Mouse (Mus musculus) ovary, adult 10 weeks (tissue): Measurements from ENCODE around the gene Med1. TPM values are rescaled to one million over a fixed set of nuclear protein-coding genes. Genes with fewer than 3 reads are reported as not detected.

Source experiments
- polyA plus RNA-seq: library from polyadenylated mRNA; stranded (reverse); fragments of 350-450 nt; fragmentation: Illumina TruSeq; extraction: RNeasy Lipid Tissue Mini Kit (QIAGEN cat#74804); gene quantifications from one replicate; pipeline ENCODE4 v1.2.3, GENCODE M21; 2014

Med1 gene
- polyA plus RNA-seq: 47.4 TPM

GRCm38 (mm10) chr11:98192901-98193805, at the start of gene Med1:
Gene Med1, minus strand, starts transcription at chr11:98193293.

DNA sequence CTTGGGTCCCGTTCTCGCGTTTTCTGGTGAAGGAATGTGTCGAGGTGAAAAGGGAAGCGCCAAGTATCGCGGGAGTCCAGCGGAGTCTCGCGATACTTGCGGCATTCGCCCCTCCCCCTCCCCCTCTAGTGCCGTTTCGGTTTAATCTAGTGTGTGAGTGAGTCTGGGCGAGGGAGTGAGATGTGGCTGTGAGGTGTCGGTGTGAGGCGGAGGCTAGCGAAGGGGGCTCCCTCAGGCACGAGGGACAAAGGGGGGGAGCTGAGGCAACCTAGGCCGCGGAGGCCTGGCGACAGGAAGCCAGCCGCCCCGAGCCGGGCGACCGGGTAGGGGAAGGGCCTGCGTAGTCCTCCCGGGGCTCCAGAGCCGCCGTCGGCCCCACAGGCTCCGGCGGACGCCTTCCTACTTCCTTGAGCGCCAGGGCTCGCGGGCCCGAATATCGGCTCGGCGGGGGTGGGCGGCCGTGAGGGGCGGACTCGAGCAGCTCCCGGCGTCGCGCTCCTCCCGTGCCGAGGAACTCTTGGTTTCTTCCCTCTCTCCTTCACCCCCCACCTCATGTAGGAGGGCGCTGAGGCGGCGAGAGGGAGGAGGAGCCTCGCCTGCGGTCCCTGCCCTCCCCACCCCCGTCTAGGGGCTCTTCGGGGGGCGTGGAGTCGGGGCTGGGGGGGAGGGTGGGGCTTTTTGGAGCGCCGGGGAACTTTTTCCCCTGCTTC, 9.7 kb upstream of the Med1 start, which contains the start of gene Cdk12:
Gene Cdk12, plus strand, starts transcription at position 419 of the 710 bp plus-strand sequence.

GRCm38 (mm10) chr11:98149786-98150624, 43.1 kb downstream of the Med1 start, which contains the start of gene Fbxl20:
Gene Fbxl20, minus strand, starts transcription at chr11:98150403.

Other genes with a start within 250 kb of the Med1 start
- 0.20 TPM for gene Plxdc1, start 206.8 kb downstream of the Med1 start, polyA plus RNA-seq
- gene Arl5c, start 197.1 kb downstream of the Med1 start, polyA plus RNA-seq: 1.7 TPM
- gene Cacnb1, start 170.3 kb downstream of the Med1 start, polyA plus RNA-seq: 0.20 TPM
- 119 TPM for gene Rpl19, start 166.6 kb downstream of the Med1 start, polyA plus RNA-seq
- gene Stac2, start 139.8 kb downstream of the Med1 start, polyA plus RNA-seq: not detected
- 27.7 TPM for gene Fbxl20, start 42.9 kb downstream of the Med1 start, polyA plus RNA-seq
- 39.3 TPM for gene Cdk12, start 9.8 kb upstream of the Med1 start, polyA plus RNA-seq
- not detected for gene Neurod2, start 136.4 kb upstream of the Med1 start, polyA plus RNA-seq
- 1.1 TPM for gene Ppp1r1b, start 155.1 kb upstream of the Med1 start, polyA plus RNA-seq
- 0.91 TPM for gene Stard3, start 165.1 kb upstream of the Med1 start, polyA plus RNA-seq
- not detected for gene Tcap, start 190.5 kb upstream of the Med1 start, polyA plus RNA-seq
- gene Pnmt, start 193.2 kb upstream of the Med1 start, polyA plus RNA-seq: not detected
- gene Pgap3, start 207.2 kb upstream of the Med1 start, polyA plus RNA-seq: not detected
- gene Erbb2, start 219.2 kb upstream of the Med1 start, polyA plus RNA-seq: 0.71 TPM
- gene Mien1, start 245.7 kb upstream of the Med1 start, polyA plus RNA-seq: 30.3 TPM